Mouse (Mus musculus) natural killer cell, adult 2 months (primary cell): ENCODE results near the gene BC005624.
A peak's percentile ranks its signal among the peaks of the same experiment; 100 is the strongest.

ENCODE experiments used
- DNase-seq, 2 experiments: peaks; one replicate each; pipeline ENCODE4 v3.0.0; 2022; ENCODE audit warnings: low spot score in 2 of 2

Gene BC005624

GRCm38 (mm10) chr2:30981790-30982513, at the start of gene BC005624, which contains the start of gene Usp20:
BC005624 (minus strand) TSS chr2:30982201.
Usp20 (plus strand) TSS chr2:30982279.
- peak; percentile 100 for DNase-seq

DNA sequence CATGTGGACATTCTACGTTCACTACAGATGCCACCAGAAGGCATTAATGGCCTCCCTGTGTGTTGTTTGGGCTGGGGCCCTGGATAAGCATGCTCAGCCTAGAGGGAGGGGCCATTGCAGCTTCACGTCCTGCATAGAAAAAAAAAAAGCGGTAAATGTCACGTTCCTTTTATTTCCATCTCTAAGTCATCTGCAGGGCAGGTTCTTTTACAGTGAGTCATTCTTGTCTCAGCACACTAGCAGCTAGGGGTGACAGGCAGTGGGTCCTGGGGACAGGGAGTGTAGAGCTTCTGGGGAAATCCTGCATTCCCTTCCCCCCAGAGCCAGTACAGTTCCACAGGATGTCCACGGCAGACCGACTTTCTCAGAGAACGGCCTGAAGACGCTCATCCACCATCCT, 44.6 kb upstream of the BC005624 start:
- DNase-seq = no peak

- no peak for DNase-seq
These were observed 43.5 kb upstream of the BC005624 start for GRCm38 (mm10) chr2:31025458-31025857.

GRCm38 (mm10) chr2:31024618-31025370, 42.8 kb upstream of the BC005624 start:
- peak; percentile 55 to 67 for DNase-seq

- no peak for DNase-seq
These were observed 41.9 kb upstream of the BC005624 start for GRCm38 (mm10) chr2:31023940-31024339.

DNA sequence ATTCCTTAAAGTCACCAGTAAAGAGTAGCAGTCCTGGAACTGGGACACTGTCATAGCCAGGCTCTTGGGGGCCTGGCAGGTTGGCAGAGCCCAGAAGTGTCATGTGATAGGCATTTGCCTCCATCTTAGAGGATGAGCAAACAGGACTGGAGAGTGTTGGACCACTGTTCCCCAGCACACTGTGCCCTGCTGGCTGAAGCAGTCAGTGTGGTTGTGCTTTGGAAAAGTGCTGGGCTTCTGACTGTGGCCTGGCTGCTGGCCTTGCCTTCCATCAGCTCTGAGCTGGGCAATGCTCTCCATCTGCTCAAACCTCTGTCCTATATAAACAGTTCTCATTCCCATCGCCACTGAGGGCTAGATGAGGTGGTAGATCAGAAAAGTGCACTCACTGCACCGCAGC, 38.2 kb upstream of the BC005624 start:
- no peak for DNase-seq

- no peak for DNase-seq
These were observed 37.0 kb upstream of the BC005624 start for GRCm38 (mm10) chr2:31019011-31019410.

DNA sequence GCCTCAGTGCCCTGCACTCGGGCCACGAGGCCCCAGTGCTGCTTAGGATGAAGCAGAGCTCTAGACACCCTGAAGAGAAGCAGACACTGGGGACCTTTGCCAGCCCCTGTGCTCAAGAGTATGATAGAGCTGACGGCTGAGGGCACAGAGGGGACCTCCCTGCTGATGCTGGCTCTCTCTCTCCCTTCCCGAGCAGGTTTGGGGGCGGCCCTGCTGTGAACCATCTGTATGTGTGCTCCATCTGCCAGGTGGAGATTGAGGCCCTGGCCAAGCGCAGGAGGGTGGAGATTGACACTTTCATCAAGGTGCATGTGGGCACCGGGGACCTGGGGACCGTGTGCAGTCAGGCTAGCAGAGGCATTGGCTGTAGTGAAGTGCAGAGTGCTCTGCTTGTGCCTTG, 36.5 kb upstream of the BC005624 start:
- no peak for DNase-seq

- no peak for DNase-seq
These were observed 35.8 kb upstream of the BC005624 start for GRCm38 (mm10) chr2:31017625-31018317.

DNA sequence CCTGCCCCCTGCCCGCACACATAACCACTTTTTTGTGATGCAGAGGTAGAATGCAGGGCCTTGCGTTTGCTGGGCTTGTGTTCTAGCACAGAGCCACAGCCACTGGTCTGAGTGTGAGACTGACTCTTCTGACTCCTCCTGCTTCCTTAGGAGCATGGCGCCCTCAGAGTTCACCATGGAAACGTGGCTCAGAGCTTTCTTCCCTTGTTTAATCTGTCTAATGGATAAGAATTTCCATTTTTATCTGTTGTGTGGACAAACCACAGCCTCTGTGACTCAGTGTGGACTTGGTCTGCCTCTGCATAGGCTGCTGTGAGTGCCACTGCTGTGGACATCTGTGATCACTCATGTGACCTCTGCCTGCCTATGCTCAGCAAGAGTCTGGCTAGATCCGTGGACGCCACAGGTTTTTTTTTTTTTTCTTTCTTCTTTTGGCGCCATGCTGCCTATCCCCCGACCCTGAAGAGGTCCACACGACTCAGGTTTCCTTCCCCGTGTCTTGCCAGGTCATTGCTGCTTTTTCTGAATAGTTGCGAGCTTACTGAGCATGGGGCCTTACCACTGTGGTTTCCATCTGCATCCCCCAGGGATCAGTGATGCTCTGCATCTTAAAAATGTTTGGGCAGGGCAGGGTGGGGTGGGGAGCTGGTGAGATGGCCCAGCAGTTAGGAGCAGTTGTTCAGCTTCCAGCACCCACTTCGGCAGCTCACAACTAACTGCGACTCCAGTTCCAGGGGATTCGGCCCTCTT, 31.5 kb upstream of the BC005624 start:
- DNase-seq = no peak

DNA sequence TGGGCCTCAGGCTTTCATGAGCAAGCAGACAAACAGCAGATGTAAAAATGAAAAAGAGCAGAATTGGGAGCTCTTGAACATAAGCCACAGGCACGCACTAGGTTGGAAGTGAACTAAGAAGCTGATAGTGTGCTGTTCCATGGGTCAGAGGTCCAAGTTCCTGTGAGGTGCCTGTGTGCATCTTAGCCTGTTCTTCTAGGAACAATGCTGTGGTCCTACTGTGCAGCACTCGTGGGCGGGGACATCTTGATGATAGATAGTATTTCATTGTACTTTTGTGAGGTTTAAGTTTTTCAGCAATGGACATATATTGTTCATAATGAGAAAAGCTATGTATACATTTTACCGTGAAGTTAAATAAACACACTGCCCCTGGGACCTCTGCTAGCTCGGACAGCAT, 25.2 kb upstream of the BC005624 start:
- no peak for DNase-seq

GRCm38 (mm10) chr2:31006434-31006833, 24.4 kb upstream of the BC005624 start:
- no peak for DNase-seq

DNA sequence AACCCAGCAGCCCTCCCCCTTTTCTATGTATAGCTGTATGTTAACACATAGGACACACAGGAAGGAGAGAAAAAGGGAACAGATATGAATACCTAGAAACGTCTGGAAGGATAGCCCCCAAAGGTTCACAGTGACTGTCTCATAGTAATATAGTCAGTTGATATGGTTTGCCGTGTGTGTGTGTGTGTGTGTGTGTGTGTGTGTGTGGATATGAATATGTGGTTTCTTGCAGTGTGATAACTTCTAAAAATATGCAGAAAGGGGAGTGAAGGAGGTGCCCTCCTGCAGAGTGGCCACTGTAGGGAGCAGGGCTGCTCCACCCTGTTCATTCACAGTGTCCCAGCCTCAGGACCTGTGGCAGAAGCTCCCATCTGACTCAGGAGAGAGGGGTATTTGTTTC, 23.5 kb upstream of the BC005624 start:
- no peak for DNase-seq

- no peak for DNase-seq
These were observed 20.9 kb upstream of the BC005624 start for GRCm38 (mm10) chr2:31002857-31003256.

DNA sequence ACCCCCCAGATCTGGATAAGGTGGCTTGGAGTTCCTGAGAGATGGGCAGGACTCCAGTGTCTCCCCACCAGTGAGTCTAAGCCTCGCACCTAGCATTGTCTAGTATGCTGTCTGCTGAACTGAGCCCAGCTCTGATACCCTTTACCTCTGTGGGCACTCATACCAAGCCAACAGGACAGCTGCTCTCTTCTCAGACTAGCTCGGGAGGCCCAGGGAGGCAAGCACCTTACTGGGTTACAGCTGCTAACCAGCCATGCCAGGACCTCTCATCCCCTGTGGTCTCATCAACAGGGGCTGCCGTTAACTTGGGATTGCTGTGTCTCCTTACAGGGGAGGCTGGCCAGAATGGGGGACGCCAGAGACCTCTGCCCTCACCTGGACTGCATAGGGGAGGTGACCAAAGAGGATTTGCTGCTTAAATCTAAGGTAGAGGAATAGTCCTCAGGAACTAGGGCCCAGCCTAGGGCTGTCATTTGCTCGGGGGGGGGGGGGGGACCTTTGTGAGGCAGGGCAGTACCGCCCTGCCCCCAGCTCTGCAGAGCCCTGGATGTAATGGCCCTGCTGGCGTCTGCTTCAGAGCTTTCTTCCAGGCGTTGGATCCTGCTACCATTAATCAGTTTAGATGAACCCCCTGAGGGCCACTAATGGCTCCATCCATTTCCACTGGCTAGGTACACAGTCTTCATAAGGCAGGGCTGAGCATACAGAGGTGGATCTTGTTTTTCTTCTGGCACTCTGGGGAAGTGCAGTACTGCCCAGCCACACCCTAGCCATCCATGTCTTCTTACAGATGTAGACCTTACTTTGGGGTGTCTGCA, 16.7 kb upstream of the BC005624 start:
- DNase-seq = no peak

DNA sequence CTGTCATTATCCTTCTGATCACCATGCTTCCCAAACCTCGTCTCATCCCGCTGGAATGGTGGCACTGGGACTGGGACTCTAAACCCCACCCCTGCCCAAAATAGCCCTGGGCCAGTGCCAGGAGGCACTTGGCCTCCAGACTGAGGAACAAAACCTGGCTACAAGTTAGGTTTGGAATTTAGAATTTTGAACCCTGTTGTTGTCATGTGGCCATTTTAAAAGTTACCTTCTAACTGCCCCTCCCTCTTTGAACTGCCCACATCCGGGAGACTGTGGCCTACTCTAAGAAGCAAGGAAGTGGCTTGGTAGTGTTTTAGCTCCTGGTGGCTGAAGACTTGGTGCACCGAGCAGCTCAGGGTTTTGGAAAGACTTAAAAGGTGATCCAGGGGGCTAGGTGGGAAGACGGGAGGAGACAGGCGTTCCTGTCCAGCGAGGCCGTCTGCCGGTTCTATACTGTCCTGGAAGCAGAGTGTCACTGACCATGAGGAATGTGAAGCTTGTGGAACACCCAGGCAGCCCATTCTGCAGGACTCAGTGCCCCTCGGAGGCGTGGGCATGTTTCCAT, 13.5 kb upstream of the BC005624 start:
- peak; percentile 21 to 44 for DNase-seq

- no peak for DNase-seq
These were observed 12.9 kb upstream of the BC005624 start for GRCm38 (mm10) chr2:30994853-30995252.

DNA sequence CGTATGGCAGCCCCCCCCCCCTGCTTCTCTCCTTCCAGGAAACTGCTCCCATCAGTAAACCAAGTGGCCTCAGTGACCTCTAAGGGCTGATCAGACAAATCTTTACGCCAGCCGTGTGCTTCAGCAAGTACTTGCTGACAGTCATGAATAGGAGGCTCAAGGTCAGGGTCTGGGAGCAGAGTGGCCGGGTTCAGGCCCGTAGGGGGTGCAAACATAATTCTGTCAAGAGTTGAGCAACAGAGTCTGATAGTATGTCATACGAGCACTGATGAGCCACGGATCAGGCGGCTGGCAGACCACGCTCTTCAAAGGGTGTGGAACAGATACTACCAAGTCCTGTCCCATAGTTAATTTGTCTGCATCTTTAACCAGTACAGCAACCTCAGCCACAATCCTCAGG, 8.2 kb upstream of the BC005624 start:
- DNase-seq = no peak

GRCm38 (mm10) chr2:30985111-30986020, 3.4 kb upstream of the BC005624 start:
- DNase-seq = no peak

GRCm38 (mm10) chr2:30983024-30983423, 1.0 kb upstream of the BC005624 start:
- DNase-seq = no peak
